Mouse (Mus musculus): ENCODE measurements around the gene Map2k5. TPM values are rescaled to one million over a fixed set of nuclear protein-coding genes. Genes with fewer than 3 reads are reported as not detected.

Gene Map2k5
- polyA plus RNA-seq, 1 experiment from 2014 or later = 30.7 TPM

DNA sequence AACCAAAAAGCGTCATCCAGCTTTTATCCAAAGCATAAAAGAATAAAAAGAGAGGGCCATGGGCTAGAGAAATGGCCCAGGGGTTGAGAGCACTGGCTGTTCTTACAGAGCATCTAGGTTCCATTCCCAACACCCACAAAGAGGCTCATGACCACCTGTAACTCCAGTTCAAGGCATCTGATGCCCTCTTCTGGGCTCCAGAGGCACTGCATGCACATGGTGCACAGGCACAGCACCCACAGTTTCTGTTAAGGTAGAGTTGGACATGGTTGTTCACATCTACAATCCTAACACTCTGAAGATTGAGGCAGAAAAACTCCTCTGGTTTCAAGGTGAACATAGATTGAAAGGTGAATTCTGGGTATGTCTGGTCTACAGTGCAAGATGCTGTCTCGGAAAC lies 44.6 kb downstream of the Map2k5 start:
- 95% methylated on average over 2 of the region's 2 CpGs for WGBS (ENCODE audit: insufficient replicate concordance)
- H3K27me3 ChIP-seq (ENCODE audit: control insufficient read depth, insufficient read depth, low read length) = no peaks in the 10 kb centered on the region
- H3K27ac ChIP-seq (ENCODE audit: low read depth, low read length) = no peak overlapping the region
- H3K36me3 ChIP-seq (ENCODE audit: control insufficient read depth, insufficient read depth, low read length) = peaks cover 22% of the 10 kb centered on the region
- H3K4me1 ChIP-seq (ENCODE audit: control insufficient read depth, insufficient read depth, low read length) = no peaks in the 10 kb centered on the region
- H3K4me2 ChIP-seq = no peak overlapping the region
- no peaks in the 10 kb centered on the region for H3K9me3 ChIP-seq (replicated peaks; ENCODE audit: control insufficient read depth, low read length)
- ATAC-seq (replicated peaks; ENCODE audit: insufficient number of reproducible peaks, low FRiP score, low TSS enrichment) = no peak
- no peak overlapping the region for H3K4me3 ChIP-seq (ENCODE audit: low read depth, low read length)
- no peak overlapping the region for H3K9ac ChIP-seq (ENCODE audit: low read depth, low read length)

GRCm38 (mm10) chr9:63331246-63331645 lies 46.5 kb downstream of the Map2k5 start:
- H3K36me3 ChIP-seq (ENCODE audit: control insufficient read depth, insufficient read depth, low read length) = peaks cover 16% of the 10 kb centered on the region
- 89% methylated on average over 6 of the region's 6 CpGs for WGBS (ENCODE audit: insufficient replicate concordance)

GRCm38 (mm10) chr9:63328958-63329685 lies 48.6 kb downstream of the Map2k5 start:
- no peaks in the 10 kb centered on the region for H3K27me3 ChIP-seq (ENCODE audit: control insufficient read depth, insufficient read depth, low read length)
- H3K9ac ChIP-seq (ENCODE audit: low read depth, low read length) = no peak overlapping the region
- ATAC-seq (replicated peaks; ENCODE audit: insufficient number of reproducible peaks, low FRiP score, low TSS enrichment) = no peak
- 83% methylated on average over 15 of the region's 15 CpGs for WGBS (ENCODE audit: insufficient replicate concordance)
- H3K9me3 ChIP-seq (replicated peaks; ENCODE audit: control insufficient read depth, low read length) = no peaks in the 10 kb centered on the region
- H3K27ac ChIP-seq (ENCODE audit: low read depth, low read length) = no peak overlapping the region
- H3K4me3 ChIP-seq (ENCODE audit: low read depth, low read length) = no peak overlapping the region
- H3K4me2 ChIP-seq = no peak overlapping the region
- H3K4me1 ChIP-seq (ENCODE audit: control insufficient read depth, insufficient read depth, low read length) = no peaks in the 10 kb centered on the region
- peaks cover 12% of the 10 kb centered on the region for H3K36me3 ChIP-seq (ENCODE audit: control insufficient read depth, insufficient read depth, low read length)

More at GRCm38 (mm10) chr9:63331246-63331645, 46.5 kb downstream of the Map2k5 start:
- Histone ChIP-seq H3K9me3 (replicated peaks; ENCODE audit: control insufficient read depth, low read length) (no peaks in the 10 kb centered on the region), H3K27me3 (ENCODE audit: control insufficient read depth, insufficient read depth, low read length) (no peaks in the 10 kb centered on the region), H3K4me2 (no peak overlapping the region), H3K4me3 (ENCODE audit: low read depth, low read length) (no peak overlapping the region), H3K4me1 (ENCODE audit: control insufficient read depth, insufficient read depth, low read length) (no peaks in the 10 kb centered on the region), H3K9ac (ENCODE audit: low read depth, low read length) (no peak overlapping the region), H3K27ac (ENCODE audit: low read depth, low read length) (no peak overlapping the region)
- no peak for ATAC-seq (replicated peaks; ENCODE audit: insufficient number of reproducible peaks, low FRiP score, low TSS enrichment)

- no peaks in the 10 kb centered on the region for H3K27me3 ChIP-seq (ENCODE audit: control insufficient read depth, insufficient read depth, low read length)
- H3K27ac ChIP-seq (ENCODE audit: low read depth, low read length) = no peak overlapping the region
- no peak overlapping the region for H3K4me2 ChIP-seq
- no peak overlapping the region for H3K4me3 ChIP-seq (ENCODE audit: low read depth, low read length)
- H3K36me3 ChIP-seq (ENCODE audit: control insufficient read depth, insufficient read depth, low read length) = no peaks in the 10 kb centered on the region
- no peaks in the 10 kb centered on the region for H3K9me3 ChIP-seq (replicated peaks; ENCODE audit: control insufficient read depth, low read length)
- H3K4me1 ChIP-seq (ENCODE audit: control insufficient read depth, insufficient read depth, low read length) = peaks cover 9% of the 10 kb centered on the region; the same call in 1 of the 2 replicates
- H3K9ac ChIP-seq (ENCODE audit: low read depth, low read length) = no peak overlapping the region
- no peak for ATAC-seq (replicated peaks; ENCODE audit: insufficient number of reproducible peaks, low FRiP score, low TSS enrichment)
Measured at GRCm38 (mm10) chr9:63315231-63315630, 62.5 kb downstream of the Map2k5 start.

GRCm38 (mm10) chr9:63314126-63314525 lies 63.6 kb downstream of the Map2k5 start:
- Histone ChIP-seq H3K9ac (ENCODE audit: low read depth, low read length) (no peak overlapping the region), H3K27me3 (ENCODE audit: control insufficient read depth, insufficient read depth, low read length) (no peaks in the 10 kb centered on the region), H3K27ac (ENCODE audit: low read depth, low read length) (no peak overlapping the region), H3K4me1 (ENCODE audit: control insufficient read depth, insufficient read depth, low read length) (peaks cover 20% of the 10 kb centered on the region), H3K36me3 (ENCODE audit: control insufficient read depth, insufficient read depth, low read length) (no peaks in the 10 kb centered on the region), H3K9me3 (replicated peaks; ENCODE audit: control insufficient read depth, low read length) (no peaks in the 10 kb centered on the region), H3K4me3 (ENCODE audit: low read depth, low read length) (no peak overlapping the region), H3K4me2 (no peak overlapping the region)
- 76% methylated on average over 4 of the region's 4 CpGs for WGBS (ENCODE audit: insufficient replicate concordance)
- ATAC-seq (replicated peaks; ENCODE audit: insufficient number of reproducible peaks, low FRiP score, low TSS enrichment) = no peak

- Histone ChIP-seq H3K9ac (ENCODE audit: low read depth, low read length) (no peak overlapping the region), H3K27ac (ENCODE audit: low read depth, low read length) (no peak overlapping the region), H3K36me3 (ENCODE audit: control insufficient read depth, insufficient read depth, low read length) (no peaks in the 10 kb centered on the region), H3K4me1 (ENCODE audit: control insufficient read depth, insufficient read depth, low read length) (peaks cover 31% of the 10 kb centered on the region), H3K27me3 (ENCODE audit: control insufficient read depth, insufficient read depth, low read length) (no peaks in the 10 kb centered on the region), H3K4me2 (no peak overlapping the region), H3K9me3 (replicated peaks; ENCODE audit: control insufficient read depth, low read length) (no peaks in the 10 kb centered on the region), H3K4me3 (ENCODE audit: low read depth, low read length) (no peak overlapping the region)
- 67% methylated on average over 6 of the region's 6 CpGs for WGBS (ENCODE audit: insufficient replicate concordance)
- no peak for ATAC-seq (replicated peaks; ENCODE audit: insufficient number of reproducible peaks, low FRiP score, low TSS enrichment)
Measured at GRCm38 (mm10) chr9:63309956-63310355, 67.7 kb downstream of the Map2k5 start.

- Histone ChIP-seq H3K9me3 (replicated peaks; ENCODE audit: control insufficient read depth, low read length) (no peaks in the 10 kb centered on the region), H3K9ac (ENCODE audit: low read depth, low read length) (no peak overlapping the region), H3K4me1 (ENCODE audit: control insufficient read depth, insufficient read depth, low read length) (peaks cover 31% of the 10 kb centered on the region), H3K4me2 (peak overlapping the region; percentile 18), H3K4me3 (ENCODE audit: low read depth, low read length) (no peak overlapping the region), H3K27me3 (ENCODE audit: control insufficient read depth, insufficient read depth, low read length) (no peaks in the 10 kb centered on the region), H3K36me3 (ENCODE audit: control insufficient read depth, insufficient read depth, low read length) (no peaks in the 10 kb centered on the region), H3K27ac (ENCODE audit: low read depth, low read length) (peak overlapping the region; percentile 57)
- WGBS (ENCODE audit: insufficient replicate concordance) = 32% methylated on average over 5 of the region's 5 CpGs
- no peak for ATAC-seq (replicated peaks; ENCODE audit: insufficient number of reproducible peaks, low FRiP score, low TSS enrichment)
Measured at GRCm38 (mm10) chr9:63309008-63309407, 68.7 kb downstream of the Map2k5 start.

DNA sequence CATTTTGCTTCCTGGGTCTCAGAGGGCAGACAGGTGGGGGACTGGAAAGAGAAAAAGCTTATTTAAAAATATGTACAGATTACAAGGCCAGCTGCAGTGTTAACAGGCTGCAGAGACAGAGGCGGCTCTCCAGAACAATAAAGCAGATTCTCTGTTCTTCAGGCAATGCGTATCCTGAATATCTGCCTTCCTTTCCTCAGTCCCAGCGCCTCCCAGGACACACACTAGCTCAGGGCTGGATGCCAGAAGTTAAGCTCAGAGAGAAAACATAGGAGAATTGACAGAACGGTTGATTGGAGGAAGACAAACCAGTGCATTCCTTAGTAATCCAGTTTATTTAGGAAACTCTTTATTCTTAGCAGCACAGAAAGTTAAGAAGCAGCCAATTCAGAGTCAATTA lies 69.3 kb downstream of the Map2k5 start:
- Histone ChIP-seq H3K27me3 (ENCODE audit: control insufficient read depth, insufficient read depth, low read length) (no peaks in the 10 kb centered on the region), H3K36me3 (ENCODE audit: control insufficient read depth, insufficient read depth, low read length) (no peaks in the 10 kb centered on the region), H3K27ac (ENCODE audit: low read depth, low read length) (peak overlapping the region; percentile 57), H3K4me1 (ENCODE audit: control insufficient read depth, insufficient read depth, low read length) (peaks cover 31% of the 10 kb centered on the region), H3K4me3 (ENCODE audit: low read depth, low read length) (no peak overlapping the region), H3K4me2 (peak overlapping the region; percentile 18; the same call in 1 of the 2 replicates), H3K9me3 (replicated peaks; ENCODE audit: control insufficient read depth, low read length) (no peaks in the 10 kb centered on the region), H3K9ac (ENCODE audit: low read depth, low read length) (no peak overlapping the region)
- ATAC-seq (replicated peaks; ENCODE audit: insufficient number of reproducible peaks, low FRiP score, low TSS enrichment) = no peak
- WGBS (ENCODE audit: insufficient replicate concordance) = 43% methylated on average over 4 of the region's 4 CpGs

DNA sequence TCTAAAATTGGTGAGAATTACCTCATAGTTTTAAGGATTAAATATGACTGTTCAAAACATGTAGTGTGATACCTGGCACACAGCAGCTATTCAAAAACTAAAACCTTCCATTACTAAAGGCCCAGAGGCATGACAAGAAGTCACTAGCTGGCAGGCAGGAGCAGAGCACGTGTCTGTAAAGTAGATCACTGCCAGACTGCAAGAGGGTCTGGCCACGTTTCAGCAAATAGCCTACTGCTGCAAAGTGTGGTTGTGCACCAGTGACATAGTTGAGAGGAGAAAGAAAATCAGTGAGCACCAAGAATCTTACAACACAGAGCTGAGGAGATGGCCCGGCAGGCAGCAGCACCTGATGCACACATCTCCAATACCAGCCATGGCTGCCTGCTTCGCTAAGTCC lies 75.2 kb downstream of the Map2k5 start:
- Histone ChIP-seq H3K9ac (ENCODE audit: low read depth, low read length) (no peak overlapping the region), H3K36me3 (ENCODE audit: control insufficient read depth, insufficient read depth, low read length) (no peaks in the 10 kb centered on the region), H3K4me2 (no peak overlapping the region), H3K4me1 (ENCODE audit: control insufficient read depth, insufficient read depth, low read length) (no peaks in the 10 kb centered on the region), H3K4me3 (ENCODE audit: low read depth, low read length) (no peak overlapping the region), H3K27me3 (ENCODE audit: control insufficient read depth, insufficient read depth, low read length) (no peaks in the 10 kb centered on the region), H3K9me3 (replicated peaks; ENCODE audit: control insufficient read depth, low read length) (no peaks in the 10 kb centered on the region), H3K27ac (ENCODE audit: low read depth, low read length) (no peak overlapping the region)
- ATAC-seq (replicated peaks; ENCODE audit: insufficient number of reproducible peaks, low FRiP score, low TSS enrichment) = no peak
- 89% methylated on average over 4 of the region's 4 CpGs for WGBS (ENCODE audit: insufficient replicate concordance)
